8 mouse cellular contexts compared by ENCODE assay signal in genomic region chr17:26507966-26508344, GRCm38 (mm10). TPM values are rescaled to one million over a fixed set of nuclear protein-coding genes. Genes with fewer than 3 reads are reported as not detected.
DNase-seq lines count a peak whose midpoint lies in the region; ATAC-seq and TF ChIP-seq lines count a peak whose summit lies in the region.

No protein-coding gene starts in this region.

- TF ChIP-seq CTCF in embryonic fibroblast, embryonic 13.5 days (IDR thresholded peaks at IDR 0.05; ENCODE audit: borderline replicate concordance, insufficient read depth, low read length) = peak; percentile 96
- TF ChIP-seq CTCF in olfactory bulb, adult 2 months (IDR thresholded peaks at IDR 0.05; ENCODE audit: insufficient read depth, low read depth, low read length) = no peak; the same call in 1 of the 2 replicates

- H3K36me3 ChIP-seq in heart, embryonic 16.5 days (ENCODE audit: control insufficient read depth, insufficient read depth) = peaks cover 7% of the 10 kb centered on the region; the same call in 1 of the 2 replicates
- H3K36me3 ChIP-seq in liver, embryonic 16.5 days (ENCODE audit: control insufficient read depth, insufficient read depth) = peaks cover 14% of the 10 kb centered on the region

- DNase-seq in 3134 (ENCODE audit: extremely low read depth, insufficient read length, low spot score) = peak; percentile 94
- DNase-seq in adrenal gland, postnatal 36 days = peak; percentile 92 to 93
- DNase-seq in kidney, postnatal 4 days = peak; percentile 89 to 95
- DNase-seq in thymus, postnatal 0 days (ENCODE audit: low spot score) = peak; percentile 86

- ATAC-seq in heart, embryonic 16.5 days (replicated peaks; ENCODE audit: extremely low read depth, insufficient read depth, low FRiP score) = peak; percentile 54
- ATAC-seq in liver, embryonic 16.5 days (ENCODE audit: low read depth) = peak; percentile 71

- H3K9me3 ChIP-seq in heart, embryonic 16.5 days (replicated peaks; ENCODE audit: control insufficient read depth, low read length) = no peaks in the 10 kb centered on the region
- H3K9me3 ChIP-seq in liver, embryonic 16.5 days (replicated peaks; ENCODE audit: control insufficient read depth, low read length) = no peaks in the 10 kb centered on the region

- TF ChIP-seq POLR2A in embryonic fibroblast, embryonic 13.5 days (IDR thresholded peaks at IDR 0.05; ENCODE audit: low read depth, low read length) = no peak; the same call in 1 of the 2 replicates
- no peak for TF ChIP-seq POLR2A in olfactory bulb, adult 2 months (IDR thresholded peaks at IDR 0.05; ENCODE audit: insufficient read depth, low read depth, low read length)

- under 1% methylated on average over 46 of the region's 46 CpGs for WGBS in heart, embryonic 16.5 days
- under 1% methylated on average over 46 of the region's 46 CpGs for whole genome bisulfite sequencing in liver, embryonic 16.5 days (ENCODE audit: insufficient replicate concordance)
- under 1% methylated on average over 46 of the region's 46 CpGs for WGBS in olfactory bulb, adult 2 months

- H3K27ac ChIP-seq in embryonic fibroblast, embryonic 13.5 days (ENCODE audit: insufficient read depth, low read length) = peak overlapping the region; percentile 84
- peak overlapping the region; percentile 100 for H3K27ac ChIP-seq in heart, embryonic 16.5 days (ENCODE audit: low read length)
- peak overlapping the region; percentile 98 for H3K27ac ChIP-seq in liver, embryonic 16.5 days (ENCODE audit: low read length)
- H3K27ac ChIP-seq in olfactory bulb, adult 2 months (ENCODE audit: insufficient read depth, low read depth, low read length) = peak overlapping the region; percentile 93

- peak overlapping the region; percentile 97 for H3K9ac ChIP-seq in heart, embryonic 16.5 days (ENCODE audit: low read length)
- peak overlapping the region; percentile 92 for H3K9ac ChIP-seq in liver, embryonic 16.5 days (ENCODE audit: low read depth, low read length)

- peak overlapping the region; percentile 94 for H3K4me3 ChIP-seq in embryonic fibroblast, embryonic 13.5 days (ENCODE audit: insufficient read depth, low read length)
- peak overlapping the region; percentile 82 for H3K4me3 ChIP-seq in heart, embryonic 16.5 days (ENCODE audit: low read length)
- peak overlapping the region; percentile 93 for H3K4me3 ChIP-seq in liver, embryonic 16.5 days (ENCODE audit: low read depth, low read length)
- peak overlapping the region; percentile 66 for H3K4me3 ChIP-seq in olfactory bulb, adult 2 months (ENCODE audit: insufficient read depth, low read depth, low read length)

- no peaks in the 10 kb centered on the region for H3K27me3 ChIP-seq in heart, embryonic 16.5 days (ENCODE audit: control insufficient read depth, insufficient read depth, low read length)
- H3K27me3 ChIP-seq in liver, embryonic 16.5 days (ENCODE audit: control insufficient read depth, insufficient read depth, low read depth, low read length) = no peaks in the 10 kb centered on the region

- peak overlapping the region; percentile 89 for H3K4me2 ChIP-seq in heart, embryonic 16.5 days (ENCODE audit: low read depth, low read length)
- H3K4me2 ChIP-seq in liver, embryonic 16.5 days (ENCODE audit: low read depth, low read length) = peak overlapping the region; percentile 87

- peaks cover 21% of the 10 kb centered on the region for H3K4me1 ChIP-seq in embryonic fibroblast, embryonic 13.5 days (ENCODE audit: control insufficient read depth, insufficient read depth, low read length)
- peaks cover 65% of the 10 kb centered on the region for H3K4me1 ChIP-seq in heart, embryonic 16.5 days (ENCODE audit: control insufficient read depth, insufficient read depth, low read length)
- H3K4me1 ChIP-seq in liver, embryonic 16.5 days (ENCODE audit: control insufficient read depth, low read depth, low read length) = peaks cover 64% of the 10 kb centered on the region
- H3K4me1 ChIP-seq in olfactory bulb, adult 2 months (ENCODE audit: control insufficient read depth, insufficient read depth, low read length) = peaks cover 41% of the 10 kb centered on the region

RNA-seq across cellular contexts. Expression of gene Ergic1, which starts 53.3 kb away (rescaled TPM):
- total RNA-seq in adrenal gland, postnatal 36 days (2021) = 100 to 1,000 TPM; 159 to 160 TPM
- polyA plus RNA-seq in embryonic fibroblast, embryonic 13.5 days (2011; ENCODE audit: insufficient read length, low read depth, missing spikeins) = 376 and 420 TPM in 2 replicates
- 82.7 and 84.9 TPM in 2 replicates for polyA plus RNA-seq in heart, embryonic 16.5 days (2015; fragmentation: Nextera tagmentation; extraction: Ambion mirVana)
- polyA plus RNA-seq in liver, embryonic 16.5 days (2015; fragmentation: Nextera tagmentation; extraction: Ambion mirVana) = 36.0 and 39.0 TPM in 2 replicates
- not detected in 2 replicates for polyA plus RNA-seq in olfactory bulb, adult 2 months (2012; ENCODE audit: insufficient read depth, insufficient read length, low replicate concordance, missing spikeins)
- polyA plus RNA-seq in thymus, postnatal 0 days (2015; fragmentation: Nextera tagmentation; extraction: Ambion mirVana) = 64.6 and 70.2 TPM in 2 replicates

RNA-seq across cellular contexts. Expression of gene Dusp1, which starts 54.0 kb away (rescaled TPM):
- 10 to 100 TPM; 56.9 to 62.5 TPM for total RNA-seq in adrenal gland, postnatal 36 days (2021)
- 36.3 and 60.1 TPM in 2 replicates for polyA plus RNA-seq in embryonic fibroblast, embryonic 13.5 days (2011; ENCODE audit: insufficient read length, low read depth, missing spikeins)
- polyA plus RNA-seq in heart, embryonic 16.5 days (2015; fragmentation: Nextera tagmentation; extraction: Ambion mirVana) = 35.5 and 35.7 TPM in 2 replicates
- 22.7 and 25.9 TPM in 2 replicates for polyA plus RNA-seq in liver, embryonic 16.5 days (2015; fragmentation: Nextera tagmentation; extraction: Ambion mirVana)
- polyA plus RNA-seq in olfactory bulb, adult 2 months (2012; ENCODE audit: insufficient read depth, insufficient read length, low replicate concordance, missing spikeins) = not detected in 2 replicates
- polyA plus RNA-seq in thymus, postnatal 0 days (2015; fragmentation: Nextera tagmentation; extraction: Ambion mirVana) = 22.4 and 26.4 TPM in 2 replicates

Comparison
In these comparisons a context has a peak if more than half of its experiments do, and no peak if none do; other contexts are left out.
1. Peak in every context shown above with its lines: DNase-seq, ATAC-seq, H3K4me3 ChIP-seq and H3K27ac ChIP-seq.
2. RNA of gene Dusp1, which starts 54.0 kb away (polyA plus RNA-seq): 36.3 to 60.1 TPM in embryonic fibroblast, embryonic 13.5 days, 35.5 to 35.7 TPM in heart, embryonic 16.5 days, 22.7 to 25.9 TPM in liver, embryonic 16.5 days and 22.4 to 26.4 TPM in thymus, postnatal 0 days; not detected in olfactory bulb, adult 2 months; every median in the first group is over 10 times any median in the second.